Mouse (Mus musculus) ES-CJ7 (cell line): ENCODE measurements at regions not wholly inside any gene's neighbourhood (a gene's known extent, or its start where the extent isn't known, plus 50 kb on each side); places are given as distances from the start of the nearest gene placed in this dataset.
A peak's percentile ranks its signal among the peaks of the same experiment; 100 is the strongest.

Experiments
- DNase-seq: peaks from one replicate; pipeline ENCODE4 v3.0.0; 2011; ENCODE audit warnings: low read depth, low spot score

DNA sequence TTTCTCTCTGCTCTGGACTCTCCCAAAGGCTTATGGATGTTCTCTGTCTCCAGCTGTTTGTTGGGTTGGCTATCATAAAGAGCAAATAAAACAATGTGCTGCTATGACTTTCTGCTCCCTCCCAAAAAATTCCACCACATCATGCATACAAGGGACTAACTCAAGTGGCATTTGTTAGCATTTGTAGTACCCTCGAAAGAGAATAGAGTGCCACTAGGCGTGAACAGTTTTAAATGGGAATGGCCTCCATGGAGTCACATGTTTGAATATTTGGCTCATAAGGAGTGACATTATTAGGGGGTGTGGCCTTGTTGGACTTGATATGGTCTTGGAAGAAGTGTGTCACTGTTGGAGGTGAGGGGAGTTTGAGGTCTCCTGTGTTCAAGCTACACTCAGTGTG, 86.5 kb upstream of the Serbp1 start:
- DNase-seq, result no peak

DNA sequence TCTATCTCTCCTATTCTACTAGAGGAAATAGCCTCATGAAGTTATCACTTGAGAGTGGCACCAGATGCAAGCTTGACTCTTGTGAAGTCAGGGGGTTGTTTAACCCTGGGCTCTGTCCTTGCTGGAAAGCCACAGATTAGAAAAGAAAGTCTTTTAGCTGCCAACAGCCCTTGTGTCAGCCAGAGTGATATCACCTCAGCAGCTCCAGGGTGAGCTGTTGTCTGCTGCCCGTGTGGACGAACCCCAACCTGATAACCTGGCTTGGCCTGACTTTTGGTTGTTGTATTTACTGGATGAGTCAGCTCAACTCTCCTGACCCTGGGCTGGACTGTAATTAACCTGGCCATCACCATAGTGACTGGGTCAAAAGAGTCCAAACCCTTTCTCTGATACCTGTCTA, 88.6 kb upstream of the Serbp1 start:
- no peak for DNase-seq

DNA sequence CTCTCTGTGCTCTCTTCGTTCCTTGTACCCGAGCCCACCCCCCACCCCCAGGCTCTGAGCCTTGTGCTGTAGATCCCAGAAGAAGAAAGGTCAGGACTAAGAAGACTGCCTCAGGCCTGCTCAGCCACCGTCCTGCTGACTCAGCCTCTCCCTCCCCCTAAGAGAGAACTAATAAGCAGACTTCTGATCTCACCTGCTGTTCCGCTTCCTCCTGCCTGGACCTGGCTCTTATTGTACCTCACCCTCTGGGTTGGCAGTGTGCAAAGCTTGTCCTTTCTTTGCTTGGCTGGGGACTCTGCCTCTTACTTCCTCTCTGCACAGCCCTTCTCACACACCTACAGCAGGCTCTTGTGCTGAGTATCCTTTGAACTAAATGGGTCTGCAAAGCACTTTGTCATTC, 91.3 kb upstream of the Serbp1 start:
- peak; percentile 87 for DNase-seq

DNA sequence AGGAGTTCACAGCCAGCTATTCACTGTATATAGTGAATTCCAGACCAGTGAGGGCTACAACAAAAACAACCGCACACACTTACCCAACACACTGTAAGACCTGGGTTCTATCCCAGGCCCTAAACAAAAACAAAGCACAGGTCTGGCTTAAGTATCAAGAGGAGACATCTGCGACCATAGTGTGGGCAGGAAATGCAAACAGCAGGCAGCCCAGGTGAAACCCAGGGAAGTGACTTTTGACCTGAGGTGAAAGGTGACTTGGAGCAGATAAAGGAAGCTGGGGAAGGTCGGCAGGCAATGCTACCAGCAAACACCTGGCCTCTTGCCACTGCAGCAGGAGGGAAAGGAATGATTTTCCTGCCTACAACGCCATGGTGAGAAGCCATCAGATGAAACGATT, 92.0 kb upstream of the Serbp1 start:
- DNase-seq, result peak; percentile 92

DNA sequence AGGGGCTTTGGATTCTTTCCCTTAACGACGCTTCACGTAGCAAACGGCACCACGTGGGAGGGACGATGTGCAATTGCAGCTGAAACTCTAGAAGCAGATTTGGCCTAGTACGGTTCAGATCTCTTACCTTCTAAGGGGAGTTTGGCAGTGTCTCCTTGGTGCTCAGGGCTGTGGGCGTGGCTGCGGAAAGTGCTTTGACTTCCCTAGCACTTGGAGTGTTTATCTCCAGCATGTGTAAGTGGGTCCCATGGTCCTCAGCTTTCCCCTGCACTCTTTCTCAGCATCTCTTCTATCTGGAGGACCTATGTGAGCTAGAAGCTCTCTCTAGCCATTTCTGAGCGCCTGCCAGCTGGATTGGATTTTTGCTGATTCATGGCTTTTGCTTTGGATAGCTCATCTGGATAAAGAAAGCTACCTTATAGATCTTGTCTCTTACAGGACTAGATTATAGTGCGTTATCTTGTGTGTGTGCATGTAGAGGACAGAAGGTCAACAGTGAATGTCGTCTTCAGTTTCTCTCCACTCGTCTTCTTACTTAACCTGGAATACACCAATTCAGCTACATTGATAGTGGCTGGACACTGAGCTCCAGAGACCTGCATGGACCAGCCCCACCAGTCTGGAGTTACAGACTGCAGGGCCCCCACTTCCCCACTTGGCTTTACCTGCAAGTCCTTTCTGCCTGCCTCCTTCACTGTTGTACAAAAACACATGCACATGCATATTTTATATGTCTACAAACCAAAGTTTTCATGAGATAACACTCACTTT, 92.8 kb upstream of the Serbp1 start:
- DNase-seq, result peak; percentile 83

DNA sequence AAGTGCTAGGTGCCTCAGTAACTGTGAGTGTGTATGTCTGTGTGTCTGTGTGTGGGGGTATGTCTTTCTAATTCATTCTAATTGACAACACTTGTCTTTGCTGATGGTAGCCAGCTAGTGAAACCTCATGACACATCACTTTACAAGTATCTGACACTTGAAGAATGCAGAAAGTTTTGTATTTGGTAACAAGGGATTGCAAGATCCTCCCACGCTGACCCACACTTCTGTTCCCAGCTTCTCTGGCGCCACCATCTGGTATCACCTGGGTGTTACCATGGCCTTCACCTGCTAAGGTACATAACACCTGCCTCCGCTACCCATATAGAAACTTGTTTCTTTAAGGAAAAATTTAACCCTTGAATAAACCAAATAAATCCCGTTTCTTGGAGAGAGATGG, 95.8 kb upstream of the Serbp1 start:
- DNase-seq, result peak; percentile 76

DNA sequence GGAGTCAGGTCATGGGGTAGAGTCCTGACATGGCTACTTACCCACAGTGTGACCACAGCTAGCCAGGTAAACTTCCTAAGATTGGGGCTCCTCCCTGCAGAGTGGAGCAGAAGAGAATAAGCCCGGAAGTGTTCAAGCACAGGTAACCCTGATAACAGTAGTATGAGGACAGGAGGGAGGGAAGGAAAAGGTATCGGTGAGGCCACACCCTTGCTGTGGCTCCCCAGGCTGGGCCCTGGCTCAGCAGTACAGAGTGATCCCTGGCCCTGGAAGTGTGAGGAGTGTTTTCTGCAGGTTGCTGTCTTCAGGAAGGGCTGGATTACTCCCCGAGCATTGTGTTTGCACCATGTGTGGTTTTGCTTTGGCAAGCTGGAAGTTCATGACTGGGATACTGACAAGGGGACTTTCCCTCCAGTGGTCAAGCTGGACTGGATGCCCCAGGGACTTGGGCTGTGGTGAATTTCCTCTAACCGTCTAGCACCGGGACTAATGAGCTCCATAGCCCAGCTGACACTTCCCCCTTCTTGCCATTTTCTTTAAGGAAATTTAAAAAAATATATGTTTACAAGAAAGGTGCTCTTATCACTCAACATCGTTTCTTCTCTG, 97.2 kb upstream of the Serbp1 start:
- DNase-seq, result no peak

DNA sequence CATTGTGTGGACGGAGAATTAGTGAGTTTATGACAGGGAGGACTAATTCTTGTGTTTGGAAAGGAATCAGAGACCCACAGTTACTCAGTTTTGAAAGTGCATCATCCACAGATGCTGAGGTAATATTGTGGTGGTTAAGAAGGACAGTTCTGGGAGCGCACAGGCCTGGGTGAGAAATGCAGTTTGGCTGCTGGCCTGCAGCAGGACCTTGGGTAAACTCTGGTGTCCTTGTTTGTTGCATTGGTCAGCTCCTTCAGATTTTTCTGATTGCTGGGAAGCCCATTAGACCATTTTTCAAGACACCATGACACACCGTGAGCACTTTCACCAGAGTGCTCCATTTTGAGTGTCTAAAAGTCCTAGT, 99.0 kb upstream of the Serbp1 start:
- DNase-seq, result no peak

DNA sequence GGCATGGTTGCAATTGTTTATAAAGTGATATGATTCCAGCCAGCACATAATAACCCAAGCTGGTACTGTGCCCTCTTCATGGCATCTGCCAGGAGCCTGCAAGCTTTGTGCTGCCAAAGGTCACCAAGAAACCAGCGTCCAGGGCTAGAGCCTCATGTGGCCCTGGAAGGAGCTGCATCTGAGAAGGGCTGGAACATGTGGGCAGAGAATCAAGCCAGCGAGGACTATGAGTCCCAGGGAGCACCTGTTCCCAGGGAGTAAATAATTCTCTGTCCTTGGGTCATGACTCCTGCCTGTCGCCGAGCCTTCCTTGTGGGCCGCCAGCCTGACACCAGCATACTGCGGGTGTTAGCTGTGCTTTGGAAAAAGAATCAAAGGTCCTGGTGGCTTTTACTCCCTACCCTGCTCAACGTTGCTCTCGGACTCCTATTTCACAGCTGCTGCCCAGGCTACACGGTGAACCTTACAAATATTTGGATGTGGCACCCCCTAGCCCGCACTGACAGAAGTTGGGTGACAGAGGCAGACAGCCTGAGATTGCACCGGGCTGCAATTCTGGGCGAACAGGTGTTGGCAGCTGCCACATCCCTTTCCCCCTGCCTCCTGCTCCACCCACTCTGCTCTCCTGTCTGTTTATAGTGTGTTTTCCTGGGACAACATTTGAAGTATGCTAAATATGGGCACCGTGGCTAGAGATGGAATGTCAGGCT, 99.5 kb upstream of the Serbp1 start:
- peak; percentile 49 for DNase-seq

DNA sequence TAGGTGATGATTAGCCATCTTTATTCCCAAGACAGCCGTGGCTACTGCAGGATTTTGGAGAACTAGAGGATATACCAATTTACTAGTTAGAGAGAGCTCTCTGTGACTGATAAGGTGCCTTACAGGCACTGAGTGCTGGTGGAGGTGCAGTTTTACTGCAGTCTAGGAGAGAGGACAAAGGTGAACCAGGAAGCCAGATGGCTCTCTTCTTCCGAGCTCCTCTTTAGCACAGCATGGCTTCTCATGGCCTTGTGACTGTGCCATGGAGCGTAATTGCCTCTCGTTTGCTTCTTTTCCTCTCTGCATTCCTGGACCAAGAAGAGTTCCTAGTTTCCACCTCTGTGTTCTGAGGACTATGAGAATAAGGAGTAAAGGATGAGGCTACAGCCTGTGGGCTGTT, 100.2 kb upstream of the Gadd45a start:
- no peak for DNase-seq

DNA sequence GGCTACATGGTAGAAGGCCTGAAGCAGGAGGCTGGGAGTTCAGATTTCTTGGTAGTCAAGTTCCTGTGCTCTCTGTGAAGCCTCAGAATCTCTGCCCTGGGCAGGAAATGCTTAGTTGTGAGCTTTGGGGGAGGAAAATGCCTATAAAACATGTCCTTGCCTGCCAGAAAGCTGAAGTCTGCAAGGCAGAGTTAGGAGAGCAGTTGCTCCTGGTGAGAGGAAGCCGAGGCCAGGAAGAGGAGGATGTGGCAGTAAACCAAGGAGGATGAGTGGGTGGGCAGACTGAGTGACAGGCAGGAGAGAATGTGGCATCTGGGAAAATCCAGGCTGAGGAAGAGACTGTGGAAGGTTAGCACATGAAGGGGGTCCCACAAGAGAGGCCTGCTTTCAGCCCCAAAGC, 97.7 kb upstream of the Gadd45a start:
- no peak for DNase-seq

DNA sequence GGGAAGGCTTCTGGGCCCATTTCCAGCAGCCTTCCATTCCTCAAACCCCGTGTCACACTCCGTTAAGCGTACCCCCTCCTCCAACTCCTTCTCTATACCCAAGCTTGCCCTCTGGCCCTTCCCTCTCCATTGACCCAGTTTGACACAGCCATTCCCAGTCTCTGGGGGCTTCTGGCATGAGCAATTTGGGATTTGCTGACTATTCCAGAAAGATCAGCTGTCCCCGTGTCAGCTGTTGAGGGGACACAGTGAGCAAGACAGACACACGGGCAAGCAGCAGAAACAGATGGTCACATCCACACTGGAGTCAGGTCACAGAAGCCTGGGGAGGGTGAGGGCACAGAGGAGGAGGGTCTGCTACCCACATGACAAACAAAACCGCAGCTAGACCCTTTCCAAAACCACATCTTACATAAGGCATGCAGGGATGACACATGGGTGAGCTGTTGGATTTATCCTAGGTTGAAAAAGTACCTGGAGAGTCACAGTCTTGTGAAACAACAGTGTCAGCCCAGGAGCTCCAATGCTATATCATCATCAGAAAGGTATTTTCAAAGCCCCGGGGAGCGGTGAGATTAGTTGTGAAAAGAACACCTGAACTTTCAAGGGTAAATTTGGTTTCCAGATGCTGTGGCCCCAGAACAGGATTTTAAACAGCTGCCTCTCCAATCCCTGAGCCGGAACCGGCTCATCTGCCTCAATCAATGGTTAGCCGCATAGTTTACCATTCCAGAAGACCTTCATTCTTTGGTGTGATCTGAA, 93.5 kb upstream of the Gadd45a start:
- DNase-seq, result no peak

DNA sequence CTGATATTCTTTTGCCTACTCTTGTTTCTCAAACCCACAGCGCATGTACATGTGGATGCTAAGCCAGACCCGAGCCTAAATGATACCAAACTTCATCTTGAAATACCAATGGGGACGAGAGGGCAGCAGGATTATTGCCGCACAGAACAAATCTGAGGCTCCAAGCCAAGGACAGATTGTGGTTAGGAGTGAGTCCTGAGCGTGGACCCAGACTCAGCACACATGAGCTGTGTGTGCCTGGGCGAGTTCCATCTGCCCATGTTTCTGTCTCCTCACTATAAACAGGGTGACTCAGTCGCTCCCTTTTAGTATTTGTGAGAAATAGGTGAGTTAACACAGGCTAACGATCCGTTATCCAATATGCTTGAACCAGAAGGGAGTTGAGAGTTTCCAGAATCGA, 92.4 kb upstream of the Gadd45a start:
- DNase-seq, result no peak

DNA sequence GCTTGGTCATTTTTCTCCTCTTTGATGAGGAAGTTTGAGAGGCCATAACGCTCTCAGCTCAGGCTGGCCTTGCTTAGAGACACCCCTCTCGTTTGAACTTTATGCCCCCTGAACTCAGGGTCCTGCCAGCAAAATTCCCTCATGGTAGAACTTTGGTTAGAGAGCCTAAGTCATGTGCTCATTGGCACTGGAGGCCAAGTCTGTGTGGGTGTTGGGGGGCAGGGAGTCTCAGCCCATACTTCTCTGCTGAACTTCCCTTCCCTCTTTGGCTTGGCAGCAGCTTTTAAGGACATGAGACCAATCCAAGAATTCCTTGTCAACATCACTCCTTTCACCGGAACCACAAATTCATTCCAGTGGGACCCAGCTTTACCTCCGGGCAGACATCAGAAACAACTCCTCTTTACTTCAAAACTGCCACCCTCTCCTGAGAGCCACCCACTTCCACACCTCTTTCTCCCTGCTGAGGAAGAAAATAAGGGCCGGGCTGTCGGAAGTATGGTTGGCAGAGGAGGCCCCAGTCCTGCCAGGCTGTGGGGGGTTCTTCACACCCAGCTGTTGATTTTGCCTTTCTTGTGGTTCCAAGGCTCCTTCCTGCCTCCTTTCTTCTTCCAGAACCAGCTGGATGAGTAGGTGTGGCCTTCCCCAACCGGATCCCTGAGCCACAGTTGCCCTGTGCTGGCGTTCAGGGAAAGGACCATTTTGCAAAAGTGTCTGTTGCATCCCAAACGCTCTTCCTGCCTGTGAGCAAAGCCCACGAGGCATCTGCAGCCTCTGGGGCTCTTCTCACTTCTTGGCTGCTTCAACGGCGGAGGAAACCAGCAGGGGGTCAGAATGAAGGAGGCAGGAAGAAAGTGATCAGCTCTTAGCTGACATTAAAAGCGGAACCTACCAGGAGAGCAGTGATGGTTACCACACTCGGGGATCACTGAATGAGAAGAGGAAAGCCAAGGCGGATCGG, 91.5 kb upstream of the Gadd45a start:
- peak; percentile 57 for DNase-seq

DNA sequence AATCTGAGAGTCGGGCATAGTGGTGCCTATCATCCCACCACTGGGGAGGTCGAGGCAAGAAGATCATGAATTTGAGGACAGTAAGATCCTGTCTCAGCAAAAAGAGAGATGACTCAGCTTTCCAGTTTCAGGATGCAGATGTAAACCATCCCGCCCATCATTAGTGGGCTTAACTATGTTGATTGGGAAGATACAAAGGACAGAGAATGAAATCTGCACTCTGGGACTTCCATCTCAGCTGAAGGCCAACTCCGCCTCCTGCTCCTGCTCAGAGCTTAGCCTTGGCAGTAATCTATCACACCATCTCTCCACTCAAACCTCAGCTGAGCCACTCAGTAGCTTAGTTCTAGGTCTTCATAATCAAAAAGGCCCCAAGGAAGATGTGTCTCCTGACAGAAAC, 90.5 kb upstream of the Gadd45a start:
- DNase-seq, result peak; percentile 53

DNA sequence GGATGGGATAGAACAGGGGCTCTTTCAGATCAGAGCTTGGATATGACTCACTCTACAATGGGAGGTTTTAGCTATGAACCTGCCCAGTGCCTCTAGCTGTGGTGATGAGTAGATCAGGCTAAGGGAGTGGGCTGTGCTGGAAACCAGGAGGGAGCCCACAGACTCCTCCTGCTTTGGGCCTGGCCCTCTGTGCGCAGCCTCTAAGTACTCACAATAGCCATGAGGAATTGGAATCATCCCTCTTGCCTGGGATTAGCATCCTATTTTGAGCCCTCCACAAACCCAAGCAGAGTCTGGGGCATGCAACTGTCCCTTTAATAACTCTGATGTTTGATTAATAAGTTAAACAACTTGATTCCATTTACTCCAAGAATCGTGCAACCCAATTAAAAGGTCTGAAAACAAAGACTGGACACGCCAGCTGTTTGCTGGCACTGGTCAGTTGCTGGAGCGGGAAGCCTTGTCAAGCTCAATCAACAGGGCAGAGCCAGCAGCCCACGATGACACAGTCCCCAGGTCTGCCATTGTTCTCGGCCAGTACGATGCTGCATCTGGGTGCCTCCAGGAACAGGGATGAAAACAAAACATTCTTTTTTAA, 88.6 kb upstream of the Gadd45a start:
- peak; percentile 36 for DNase-seq

DNA sequence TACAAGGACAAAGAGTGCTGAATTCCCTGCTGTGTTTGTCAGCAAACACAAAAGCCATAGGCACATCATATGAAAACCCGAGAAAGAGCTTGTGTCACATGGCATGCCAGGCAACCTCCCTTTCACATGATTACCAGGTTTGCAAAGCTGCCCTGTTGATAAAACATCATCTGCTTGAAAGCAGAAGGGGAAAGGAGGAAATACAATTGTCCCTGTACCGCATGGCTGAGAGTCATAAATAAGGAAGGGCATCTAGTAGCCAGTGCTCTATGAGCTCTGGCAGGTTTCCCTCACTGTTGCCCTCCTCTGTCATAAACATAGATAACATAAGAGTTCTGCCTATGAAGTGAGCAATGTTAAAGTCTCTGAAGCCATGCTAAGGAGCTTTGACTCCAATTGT, 86.8 kb upstream of the Gadd45a start:
- no peak for DNase-seq

DNA sequence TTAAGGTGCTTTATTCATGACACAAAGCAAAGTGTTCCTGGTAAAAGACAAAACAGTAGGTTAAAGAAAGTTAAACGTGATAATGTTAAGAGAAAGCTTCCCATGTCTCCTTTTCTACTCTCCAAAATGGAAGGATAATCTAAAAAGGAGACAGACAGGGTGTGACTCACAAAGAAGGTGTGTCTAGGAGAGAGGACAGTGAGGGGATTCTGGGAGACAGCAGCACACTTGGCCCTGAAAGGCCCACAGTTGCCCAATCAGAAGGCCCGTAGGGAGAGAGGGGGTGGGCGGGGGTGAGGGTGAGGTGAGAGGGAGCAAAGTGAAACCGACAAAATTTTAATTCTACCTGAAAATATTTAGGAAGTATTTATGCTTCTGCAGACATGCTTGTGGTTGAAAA, 85.8 kb upstream of the Gadd45a start:
- DNase-seq, result peak; percentile 59

DNA sequence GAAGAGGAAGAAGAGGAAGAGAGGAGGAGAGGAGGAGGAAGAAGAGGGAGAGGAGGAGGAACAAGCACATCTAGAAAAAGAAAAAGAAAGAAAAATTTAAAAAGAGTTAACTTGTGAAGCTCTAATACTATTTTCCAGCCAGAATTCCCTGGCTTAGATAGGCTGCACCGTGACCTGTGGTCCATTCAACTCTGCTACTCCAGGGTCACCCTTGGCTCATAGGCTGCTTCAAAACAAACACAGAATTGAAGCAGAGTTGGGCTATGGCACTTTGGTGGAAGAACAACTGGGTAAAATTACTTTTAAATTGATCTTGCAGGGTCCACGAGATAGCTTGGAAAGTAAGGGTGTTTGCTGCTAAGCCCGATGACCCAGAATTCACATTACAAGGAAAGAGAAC, 79.0 kb upstream of the Gadd45a start:
- DNase-seq, result no peak

DNA sequence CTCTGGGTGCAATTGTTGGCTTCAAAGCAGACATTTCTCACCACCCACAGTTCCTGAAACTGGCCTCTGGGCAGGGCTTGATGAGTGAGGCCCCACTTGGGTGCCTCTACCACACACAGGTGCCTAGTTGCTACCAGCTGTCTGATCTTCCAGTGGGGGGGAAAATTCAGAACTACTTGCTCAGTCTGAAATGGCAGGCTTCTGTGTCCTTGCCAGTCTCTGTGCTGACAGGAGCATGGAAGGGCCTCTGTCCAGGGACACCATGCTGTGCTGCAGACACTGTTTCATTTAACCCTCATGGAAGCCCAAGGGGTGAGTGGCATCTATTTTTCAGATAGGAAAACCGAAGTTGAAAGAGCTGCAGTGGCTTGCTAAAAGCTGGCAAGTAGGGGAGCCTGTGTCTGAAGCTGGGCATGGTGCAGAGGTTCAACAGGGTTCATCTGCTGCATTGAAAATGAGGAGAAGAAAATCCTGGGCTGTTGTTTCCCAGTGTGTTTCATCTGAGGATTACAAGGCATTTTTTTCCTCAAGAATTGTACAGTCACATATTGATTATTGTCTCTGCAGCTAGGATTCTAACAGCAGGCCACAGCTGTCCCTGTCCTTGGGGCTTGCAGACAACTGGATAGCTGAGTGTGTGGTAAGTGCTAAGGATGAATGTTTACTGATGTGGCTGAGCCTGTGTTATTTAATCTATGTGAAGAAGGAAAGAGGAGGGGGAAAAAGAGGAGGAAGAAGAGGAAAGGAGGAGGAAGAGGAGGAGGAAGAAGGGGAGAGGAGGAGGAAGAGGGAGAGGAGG, 78.4 kb upstream of the Gadd45a start:
- no peak for DNase-seq
